Comparison of ENCODE assay signal across 20 mouse cellular contexts in genomic region chr5:64698458-64699116, GRCm38 (mm10).
DNase-seq lines count a peak whose midpoint lies in the region; ATAC-seq and TF ChIP-seq lines count a peak whose summit lies in the region.
"Had no signal": no experiment of that assay in that cellular context is flagged by ENCODE, and none has a peak within 500 bp of the region (broad histone marks: within the 10 kb centered on the region; RNA-seq: fewer than 3 reads in every experiment).

No protein-coding gene starts in this region.

- intact Hi-C loops in heart, postnatal 25 days (cut with DNase I) = no loop called here

- H3K36me3 ChIP-seq in liver, postnatal 0 days (replicated peaks; ENCODE audit: insufficient read depth, low read length) = no peaks in the 10 kb centered on the region
- no peaks in the 10 kb centered on the region for H3K36me3 ChIP-seq in liver, embryonic 12.5 days
- H3K36me3 ChIP-seq in intestine, embryonic 15.5 days = no peaks in the 10 kb centered on the region
- H3K36me3 ChIP-seq in intestine, embryonic 16.5 days (ENCODE audit: control insufficient read depth, insufficient read depth, low read length) = no peaks in the 10 kb centered on the region
- H3K36me3 ChIP-seq in stomach, embryonic 16.5 days (ENCODE audit: control insufficient read depth, insufficient read depth, low read length) = no peaks in the 10 kb centered on the region
- H3K36me3 ChIP-seq: embryonic facial prominence, embryonic 15.5 days; forebrain, embryonic 10.5 days; forebrain, embryonic 15.5 days; heart, embryonic 10.5 days; hindbrain, embryonic 13.5 days had no signal

- 71% methylated on average over 6 of the region's 6 CpGs for WGBS in liver, postnatal 0 days (ENCODE audit: insufficient replicate concordance)
- 72% methylated on average over 6 of the region's 6 CpGs for WGBS in liver, embryonic 12.5 days (ENCODE audit: insufficient replicate concordance)
- WGBS in intestine, embryonic 15.5 days = 77% methylated on average over 6 of the region's 6 CpGs
- 73% methylated on average over 6 of the region's 6 CpGs for WGBS in intestine, embryonic 16.5 days
- WGBS in stomach, embryonic 16.5 days = 78% methylated on average over 6 of the region's 6 CpGs

- peak; percentile 71 for ATAC-seq in liver, postnatal 0 days
- ATAC-seq in liver, embryonic 12.5 days = no peak
- ATAC-seq in intestine, embryonic 15.5 days = peak; percentile 70
- ATAC-seq in intestine, embryonic 16.5 days = peak; percentile 81
- no peak for ATAC-seq in stomach, embryonic 16.5 days (ENCODE audit: insufficient read depth, low FRiP score)
- ATAC-seq: forebrain, embryonic 15.5 days had no signal

- TF ChIP-seq EP300 in liver, postnatal 0 days (IDR thresholded peaks at IDR 0.05; ENCODE audit: low read depth) = no peak

- peaks cover 20% of the 10 kb centered on the region for H3K4me1 ChIP-seq in liver, postnatal 0 days (ENCODE audit: insufficient read depth)
- peaks cover 27% of the 10 kb centered on the region for H3K4me1 ChIP-seq in liver, embryonic 12.5 days
- H3K4me1 ChIP-seq in intestine, embryonic 15.5 days (replicated peaks) = peaks cover 20% of the 10 kb centered on the region
- H3K4me1 ChIP-seq in intestine, embryonic 16.5 days (ENCODE audit: control insufficient read depth, insufficient read depth, low read length) = peaks cover 26% of the 10 kb centered on the region
- H3K4me1 ChIP-seq in stomach, embryonic 16.5 days (ENCODE audit: control insufficient read depth, insufficient read depth, low read length) = peaks cover 21% of the 10 kb centered on the region

- H3K27me3 ChIP-seq in liver, postnatal 0 days (ENCODE audit: insufficient read depth, low read length) = no peaks in the 10 kb centered on the region
- no peaks in the 10 kb centered on the region for H3K27me3 ChIP-seq in liver, embryonic 12.5 days (replicated peaks)
- no peaks in the 10 kb centered on the region for H3K27me3 ChIP-seq in intestine, embryonic 15.5 days (replicated peaks)
- H3K27me3 ChIP-seq in intestine, embryonic 16.5 days (replicated peaks; ENCODE audit: control insufficient read depth, insufficient read depth, low read length) = no peaks in the 10 kb centered on the region
- H3K27me3 ChIP-seq in stomach, embryonic 16.5 days (ENCODE audit: control insufficient read depth, insufficient read depth, low read length) = no peaks in the 10 kb centered on the region
- H3K27me3 ChIP-seq: embryonic facial prominence, embryonic 15.5 days; forebrain, embryonic 15.5 days; hindbrain, embryonic 13.5 days had no signal

- TF ChIP-seq CTCF in liver, postnatal 0 days (IDR thresholded peaks at IDR 0.05; ENCODE audit: low read depth) = no peak

- no peak overlapping the region for H3K9ac ChIP-seq in liver, postnatal 0 days (replicated peaks)
- no peak overlapping the region for H3K9ac ChIP-seq in liver, embryonic 12.5 days
- H3K9ac ChIP-seq in intestine, embryonic 15.5 days = no peak overlapping the region
- no peak overlapping the region for H3K9ac ChIP-seq in intestine, embryonic 16.5 days (ENCODE audit: low read depth, low read length)
- no peak overlapping the region for H3K9ac ChIP-seq in stomach, embryonic 16.5 days (ENCODE audit: low read length)
- H3K9ac ChIP-seq: embryonic facial prominence, embryonic 15.5 days; forebrain, embryonic 15.5 days; hindbrain, embryonic 13.5 days had no signal

- no peak overlapping the region for H3K4me2 ChIP-seq in liver, postnatal 0 days (ENCODE audit: low read depth, low read length)
- H3K4me2 ChIP-seq in liver, embryonic 12.5 days = no peak overlapping the region
- no peak overlapping the region for H3K4me2 ChIP-seq in intestine, embryonic 15.5 days (replicated peaks)
- H3K4me2 ChIP-seq in intestine, embryonic 16.5 days (ENCODE audit: low read depth, low read length) = no peak overlapping the region
- no peak overlapping the region for H3K4me2 ChIP-seq in stomach, embryonic 16.5 days (ENCODE audit: low read depth, low read length)
- H3K4me2 ChIP-seq: embryonic facial prominence, embryonic 15.5 days; forebrain, embryonic 15.5 days; hindbrain, embryonic 13.5 days had no signal

- peak overlapping the region; percentile 41; the same call in 1 of the 2 replicates for H3K27ac ChIP-seq in liver, postnatal 0 days (ENCODE audit: low read depth)
- no peak overlapping the region for H3K27ac ChIP-seq in liver, embryonic 12.5 days
- no peak overlapping the region; the same call in 1 of the 2 replicates for H3K27ac ChIP-seq in intestine, embryonic 15.5 days
- H3K27ac ChIP-seq in intestine, embryonic 16.5 days (ENCODE audit: low read length) = peak overlapping the region; percentile 12; the same call in 1 of the 2 replicates
- 0 out of 2 replicates have a peak overlapping the region, but pooled peaks have one; percentile 29 for H3K27ac ChIP-seq in stomach, embryonic 16.5 days (ENCODE audit: low read length)
- H3K27ac ChIP-seq: embryonic facial prominence, embryonic 15.5 days; forebrain, embryonic 10.5 days; forebrain, embryonic 15.5 days; heart, embryonic 10.5 days; hindbrain, embryonic 13.5 days had no signal

- H3K4me3 ChIP-seq in liver, postnatal 0 days (ENCODE audit: low read depth, low read length) = no peak overlapping the region
- no peak overlapping the region for H3K4me3 ChIP-seq in liver, embryonic 12.5 days
- no peak overlapping the region for H3K4me3 ChIP-seq in intestine, embryonic 15.5 days (replicated peaks)
- H3K4me3 ChIP-seq in intestine, embryonic 16.5 days (ENCODE audit: low read length) = no peak overlapping the region
- H3K4me3 ChIP-seq in stomach, embryonic 16.5 days (replicated peaks; ENCODE audit: low read length) = no peak overlapping the region
- H3K4me3 ChIP-seq: embryonic facial prominence, embryonic 15.5 days; erythroblast, embryonic 14.5 days; forebrain, embryonic 10.5 days; forebrain, embryonic 15.5 days; heart, embryonic 10.5 days; hindbrain, embryonic 13.5 days had no signal

- no peak for DNase-seq in liver, postnatal 0 days
- DNase-seq in heart, postnatal 25 days (ENCODE audit: low spot score) = no peak
- no peak for DNase-seq in cerebellum, postnatal 36 days
- DNase-seq: adrenal gland, adult 2 months; adrenal gland, postnatal 25 days; cerebellum, adult 2 months; embryo, embryonic 11 days; gastrocnemius, postnatal 10 days; heart, adult 18-20 months; heart, postnatal 10 days had no signal

- no peaks in the 10 kb centered on the region for H3K9me3 ChIP-seq in liver, postnatal 0 days (ENCODE audit: low read length)
- no peaks in the 10 kb centered on the region for H3K9me3 ChIP-seq in liver, embryonic 12.5 days (replicated peaks)
- no peaks in the 10 kb centered on the region for H3K9me3 ChIP-seq in intestine, embryonic 15.5 days
- H3K9me3 ChIP-seq in intestine, embryonic 16.5 days (ENCODE audit: control insufficient read depth, low read length) = no peaks in the 10 kb centered on the region
- H3K9me3 ChIP-seq in stomach, embryonic 16.5 days (replicated peaks; ENCODE audit: control insufficient read depth, low read length) = no peaks in the 10 kb centered on the region
- H3K9me3 ChIP-seq: embryonic facial prominence, embryonic 15.5 days; forebrain, embryonic 10.5 days; forebrain, embryonic 15.5 days; heart, embryonic 10.5 days; hindbrain, embryonic 13.5 days had no signal

Comparison
In these comparisons a context has a peak if more than half of its experiments do, and no peak if none do; other contexts are left out.
1. ATAC-seq: peak in liver, postnatal 0 days (single experiment), intestine, embryonic 15.5 days (single experiment) and intestine, embryonic 16.5 days (single experiment); none in liver, embryonic 12.5 days (single experiment) and stomach, embryonic 16.5 days (single experiment).
2. H3K27ac ChIP-seq: peak in liver, postnatal 0 days (single experiment), intestine, embryonic 16.5 days (single experiment) and stomach, embryonic 16.5 days (single experiment); none in liver, embryonic 12.5 days (single experiment) and intestine, embryonic 15.5 days (single experiment).